Mouse (Mus musculus) forebrain, embryonic 14.5 days (tissue): ENCODE measurements at regions not wholly inside any gene's neighbourhood (a gene's known extent, or its start where the extent isn't known, plus 50 kb on each side); places are given as distances from the start of the nearest gene placed in this dataset.

Source experiments
- ATAC-seq: fragments of 200-750 bp; cut with Nextera tagmentation; 2 replicates; pipeline ENCODE4 v1.8.0; 2017; ENCODE audit warnings: mild to moderate bottlenecking, moderate library complexity
- DNase-seq: peaks from one replicate; pipeline ENCODE4 v3.0.0-alpha.2; 2015; ENCODE audit warnings: low spot score
- H3K27ac ChIP-seq: fragments of 300-500 bp; sonication (generic); 2 replicates; pipeline ENCODE4 v1.5.1; 2014; ENCODE audit warnings: low read depth, mild to moderate bottlenecking, control low read depth, low read length, moderate library complexity
- H3K27me3 ChIP-seq: fragments of 300-500 bp; sonication (generic); replicated peaks from 2 replicates; pipeline ENCODE4 v1.6.1; 2014; ENCODE audit warnings: low read length, control low read depth, mixed read lengths; ENCODE audit not compliant: control insufficient read depth, insufficient read depth
- H3K36me3 ChIP-seq: fragments of 300-500 bp; sonication (generic); 2 replicates; pipeline ENCODE4 v1.6.1; 2014; ENCODE audit warnings: low read length, control low read depth; ENCODE audit not compliant: control insufficient read depth, insufficient read depth
- H3K4me1 ChIP-seq: fragments of 300-500 bp; sonication (generic); 2 replicates; pipeline ENCODE4 v1.6.1; 2014; ENCODE audit warnings: antibody characterized with exemption, low read length, control low read depth; ENCODE audit not compliant: control insufficient read depth, insufficient read depth
- H3K4me2 ChIP-seq: fragments of 300-500 bp; sonication (generic); 2 replicates; pipeline ENCODE4 v1.6.1; 2014; ENCODE audit warnings: mild to moderate bottlenecking, control low read depth, low read length
- H3K4me3 ChIP-seq: fragments of 300-500 bp; sonication (generic); 2 replicates; pipeline ENCODE4 v1.5.1; 2014; ENCODE audit warnings: low read depth, low read length, control low read depth
- H3K9ac ChIP-seq: fragments of 300-500 bp; sonication (generic); 2 replicates; pipeline ENCODE4 v1.6.1; 2014; ENCODE audit warnings: mild to moderate bottlenecking, low read length, control low read depth, moderate library complexity
- H3K9me3 ChIP-seq: fragments of 300-500 bp; sonication (generic); replicated peaks from 2 replicates; pipeline ENCODE4 v1.6.1; 2016; ENCODE audit warnings: low read length, control low read depth, mixed read lengths; ENCODE audit not compliant: control insufficient read depth
- WGBS: fragments of 180-500 bp; shearing (Covaris S2); extraction: QIAGEN DNeasy Blood & Tissue Kit; methylation state at CpG from one replicate; pipeline ENCODE4 v1.1.7; 2014; 5-methylcytosine and 5-hydroxymethylcytosine counted together

DNA sequence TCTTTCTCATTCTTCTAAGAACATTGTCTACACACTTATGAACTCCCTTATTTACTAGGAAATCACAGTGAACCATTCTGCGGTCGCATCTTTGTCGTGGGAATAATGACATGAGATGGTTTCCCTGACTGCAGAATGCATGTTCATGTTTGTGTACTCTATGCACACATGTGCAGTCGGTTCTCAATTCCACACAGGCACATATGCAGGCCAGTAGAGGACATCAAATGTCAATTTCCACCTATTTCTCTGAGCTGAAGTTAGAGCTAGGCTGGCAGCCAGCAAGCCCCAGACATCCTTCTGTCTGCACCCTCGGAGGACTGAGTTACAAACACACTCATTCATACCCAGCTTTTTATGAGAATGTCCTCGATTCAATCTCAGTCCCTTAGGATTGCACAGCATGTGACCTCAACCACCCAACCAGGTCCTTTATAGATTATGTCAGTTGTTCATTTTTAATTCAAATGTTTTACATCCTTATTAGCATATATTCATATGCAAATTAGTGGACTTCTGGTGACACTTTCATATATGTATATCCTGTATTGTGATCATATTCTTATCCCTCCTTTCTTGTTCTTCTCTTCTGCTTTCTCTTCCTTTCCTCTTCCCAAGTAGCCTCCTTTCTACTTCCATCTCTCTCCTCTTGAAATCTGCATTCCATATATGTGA lies 202.7 kb downstream of the Rpl36a-ps1 start:
- Histone ChIP-seq H3K4me2 (no peak overlapping the region), H3K36me3 (no peaks in the 10 kb centered on the region), H3K27me3 (no peaks in the 10 kb centered on the region), H3K9ac (no peak overlapping the region), H3K4me1 (no peaks in the 10 kb centered on the region), H3K27ac (no peak overlapping the region), H3K4me3 (no peak overlapping the region), H3K9me3 (no peaks in the 10 kb centered on the region)
- DNase-seq, result no peak
- 57% methylated on average over 6 of the region's 6 CpGs for WGBS
- ATAC-seq, result no peak

DNA sequence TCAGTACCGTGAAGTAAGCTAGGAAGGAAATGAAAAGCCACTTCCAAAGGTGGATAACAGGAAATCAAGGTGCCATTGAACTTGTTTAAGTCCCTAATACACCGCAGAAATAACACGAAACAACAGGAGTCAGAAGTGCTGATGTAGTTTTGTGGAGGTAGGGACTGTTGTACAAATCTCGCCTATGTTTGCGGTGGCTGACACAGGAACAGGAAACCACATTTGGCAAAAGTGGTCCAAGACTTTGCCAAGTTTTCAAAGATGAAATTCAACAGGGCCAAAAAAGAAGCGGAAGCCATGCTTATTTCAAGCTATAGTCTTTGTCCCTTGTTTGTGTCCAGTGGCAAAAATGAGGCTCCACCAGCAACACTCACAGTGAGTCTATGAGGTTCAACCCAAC lies 204.3 kb downstream of the Rpl36a-ps1 start:
- no peak overlapping the region for H3K9ac ChIP-seq
- no peaks in the 10 kb centered on the region for H3K4me1 ChIP-seq
- no peaks in the 10 kb centered on the region for H3K27me3 ChIP-seq
- DNase-seq, result no peak
- 94% methylated on average over 6 of the region's 6 CpGs for WGBS
- ATAC-seq, result no peak
- no peak overlapping the region for H3K4me2 ChIP-seq
- no peak overlapping the region for H3K4me3 ChIP-seq
- no peaks in the 10 kb centered on the region for H3K36me3 ChIP-seq
- H3K27ac ChIP-seq, result no peak overlapping the region
- no peaks in the 10 kb centered on the region for H3K9me3 ChIP-seq

DNA sequence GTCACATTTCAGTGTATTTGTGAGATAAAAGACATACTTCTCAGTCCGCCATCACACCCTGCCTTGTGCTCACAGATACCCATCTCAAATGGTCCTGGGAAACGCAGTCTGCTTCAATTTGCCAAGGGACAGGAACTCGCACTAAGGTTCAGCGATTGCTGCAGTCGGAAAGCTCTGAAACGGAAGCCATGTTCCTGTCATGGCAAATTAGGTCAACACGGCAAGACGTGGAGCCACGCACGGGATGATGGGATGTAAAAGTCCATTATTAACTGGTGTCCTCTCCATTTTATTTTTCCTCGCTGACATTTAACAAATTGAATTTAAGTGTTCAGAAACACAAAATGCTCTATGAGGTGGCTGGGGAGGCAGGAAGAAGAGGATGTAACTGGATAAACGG lies 212.4 kb downstream of the Rpl36a-ps1 start:
- WGBS, result 95% methylated on average over 12 of the region's 12 CpGs
- Histone ChIP-seq H3K4me1 (no peaks in the 10 kb centered on the region), H3K4me3 (no peak overlapping the region), H3K4me2 (no peak overlapping the region), H3K27ac (no peak overlapping the region), H3K9ac (no peak overlapping the region), H3K9me3 (no peaks in the 10 kb centered on the region), H3K36me3 (no peaks in the 10 kb centered on the region), H3K27me3 (no peaks in the 10 kb centered on the region)
- ATAC-seq (no peak), DNase-seq (no peak)

DNA sequence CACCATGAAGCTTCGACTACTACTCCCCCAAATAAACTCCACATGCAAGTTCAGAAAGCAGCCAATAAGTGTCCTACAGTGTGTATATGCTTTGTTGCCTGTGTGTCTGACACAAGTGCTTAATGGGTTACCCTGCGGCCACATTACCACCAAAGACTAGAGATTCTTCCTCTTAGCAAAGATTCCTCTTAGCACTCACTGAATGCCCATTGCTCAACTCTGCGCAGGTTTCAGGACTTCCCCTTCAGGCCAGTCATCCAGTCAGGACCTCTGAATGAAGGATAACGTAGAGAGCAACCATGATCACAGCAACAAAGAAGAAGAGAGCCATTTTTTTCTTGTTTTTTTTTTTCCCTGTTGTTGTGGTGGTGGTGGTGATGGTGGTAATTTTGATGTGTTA lies 222.0 kb downstream of the Rpl36a-ps1 start:
- no peak for DNase-seq
- H3K9ac ChIP-seq, result no peak overlapping the region
- H3K27me3 ChIP-seq, result no peaks in the 10 kb centered on the region
- no peak overlapping the region for H3K4me2 ChIP-seq
- H3K9me3 ChIP-seq, result no peaks in the 10 kb centered on the region
- ATAC-seq, result no peak
- no peak overlapping the region for H3K4me3 ChIP-seq
- H3K27ac ChIP-seq, result no peak overlapping the region
- H3K36me3 ChIP-seq, result no peaks in the 10 kb centered on the region
- H3K4me1 ChIP-seq, result no peaks in the 10 kb centered on the region
- WGBS, result 84% methylated on average over 4 of the region's 4 CpGs

DNA sequence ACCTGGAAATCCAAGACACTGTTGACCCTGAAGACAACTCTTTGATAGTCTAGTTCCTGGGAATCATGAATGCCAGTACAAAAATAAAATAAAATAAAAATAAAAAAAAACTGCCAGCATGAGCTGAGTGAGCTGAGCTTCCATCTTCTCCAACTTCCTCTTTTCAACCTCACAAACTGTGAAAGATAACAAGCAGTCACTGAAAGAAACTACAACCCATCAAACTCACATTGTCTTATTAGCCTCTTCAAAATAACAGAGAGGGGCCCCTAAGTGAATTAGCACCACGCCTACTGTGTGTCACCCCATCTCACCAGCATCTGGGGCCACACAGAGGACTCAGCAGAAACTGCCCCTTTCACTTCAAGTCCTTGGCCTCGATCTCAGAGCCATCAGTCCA lies 225.3 kb downstream of the Rpl36a-ps1 start:
- Histone ChIP-seq H3K27ac (no peak overlapping the region), H3K36me3 (no peaks in the 10 kb centered on the region), H3K4me1 (no peaks in the 10 kb centered on the region), H3K27me3 (no peaks in the 10 kb centered on the region), H3K9me3 (no peaks in the 10 kb centered on the region), H3K4me2 (no peak overlapping the region), H3K9ac (no peak overlapping the region), H3K4me3 (no peak overlapping the region)
- DNase-seq (no peak), ATAC-seq (no peak)
- WGBS, result 78% methylated on average over 2 of the region's 2 CpGs

DNA sequence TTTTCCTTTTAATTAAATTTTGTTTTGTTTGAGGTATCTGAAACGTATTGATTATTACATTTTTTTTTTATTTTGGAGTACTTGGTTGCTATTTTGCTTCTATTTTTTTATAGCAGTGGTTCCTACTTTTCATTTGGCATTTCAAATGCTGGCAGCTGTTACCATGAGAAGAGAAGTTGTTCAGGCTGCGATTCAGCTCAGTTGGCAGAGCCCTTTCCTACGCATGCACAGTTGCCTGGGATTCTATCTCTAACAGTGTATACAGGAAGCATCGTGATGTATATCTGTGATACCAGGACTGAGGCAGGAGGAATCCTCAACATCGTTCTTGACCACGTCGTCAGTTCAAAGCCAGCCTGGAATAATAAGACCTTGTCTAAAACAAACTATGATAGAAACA lies 226.6 kb downstream of the Rpl36a-ps1 start:
- Histone ChIP-seq H3K9me3 (no peaks in the 10 kb centered on the region), H3K36me3 (no peaks in the 10 kb centered on the region), H3K4me1 (no peaks in the 10 kb centered on the region), H3K4me3 (no peak overlapping the region), H3K4me2 (no peak overlapping the region), H3K9ac (no peak overlapping the region), H3K27ac (no peak overlapping the region), H3K27me3 (no peaks in the 10 kb centered on the region)
- no peak for ATAC-seq
- peak; percentile 45 for DNase-seq
- WGBS, result 86% methylated on average over 7 of the region's 7 CpGs

DNA sequence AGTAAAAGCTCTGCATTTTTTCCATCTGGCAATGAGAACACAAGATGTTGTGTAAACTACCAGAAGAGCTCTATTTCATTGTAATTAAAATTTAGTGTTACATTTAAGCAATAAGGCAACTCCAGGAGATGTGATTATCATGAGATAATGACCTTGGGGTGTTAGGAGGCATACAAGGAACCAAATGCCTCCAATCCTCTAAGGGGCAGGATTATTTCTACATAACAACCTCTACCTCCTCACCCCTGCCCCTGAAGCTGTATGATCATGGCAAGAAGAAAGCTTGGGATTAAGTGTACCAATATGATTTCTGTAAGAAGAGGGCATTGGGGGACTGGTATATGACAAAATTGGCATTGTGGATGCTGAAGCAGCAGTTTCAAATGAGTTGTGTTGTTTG lies 228.8 kb downstream of the Rpl36a-ps1 start:
- ATAC-seq, result no peak
- Histone ChIP-seq H3K4me3 (no peak overlapping the region), H3K4me2 (no peak overlapping the region), H3K9ac (no peak overlapping the region), H3K4me1 (no peaks in the 10 kb centered on the region), H3K27me3 (no peaks in the 10 kb centered on the region), H3K27ac (no peak overlapping the region), H3K36me3 (no peaks in the 10 kb centered on the region), H3K9me3 (no peaks in the 10 kb centered on the region)
- DNase-seq, result no peak

DNA sequence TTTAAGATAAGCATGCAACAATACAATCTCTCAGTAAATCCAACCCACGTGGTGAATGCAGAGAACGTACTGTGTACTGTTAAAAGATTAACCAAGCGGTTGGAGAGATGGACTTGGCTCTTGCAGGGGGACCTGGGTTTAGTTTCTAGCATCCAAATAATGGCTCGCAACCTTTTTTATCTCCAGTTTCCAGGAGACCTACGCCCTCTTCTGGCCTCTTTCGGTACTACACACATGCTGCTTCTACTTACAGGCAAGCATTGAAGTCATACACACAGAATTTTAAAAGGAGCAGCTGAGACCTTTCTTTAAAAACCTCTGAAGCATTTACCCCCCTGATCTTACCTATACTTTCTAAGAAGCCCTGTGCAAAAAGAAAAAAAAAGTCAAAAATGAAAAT lies 243.4 kb downstream of the Rpl36a-ps1 start:
- Histone ChIP-seq H3K4me3 (no peak overlapping the region), H3K9me3 (no peaks in the 10 kb centered on the region), H3K27ac (no peak overlapping the region), H3K36me3 (no peaks in the 10 kb centered on the region), H3K27me3 (no peaks in the 10 kb centered on the region), H3K9ac (no peak overlapping the region), H3K4me1 (no peaks in the 10 kb centered on the region), H3K4me2 (no peak overlapping the region)
- WGBS, result 93% methylated on average over 6 of the region's 6 CpGs
- DNase-seq (no peak), ATAC-seq (no peak)

DNA sequence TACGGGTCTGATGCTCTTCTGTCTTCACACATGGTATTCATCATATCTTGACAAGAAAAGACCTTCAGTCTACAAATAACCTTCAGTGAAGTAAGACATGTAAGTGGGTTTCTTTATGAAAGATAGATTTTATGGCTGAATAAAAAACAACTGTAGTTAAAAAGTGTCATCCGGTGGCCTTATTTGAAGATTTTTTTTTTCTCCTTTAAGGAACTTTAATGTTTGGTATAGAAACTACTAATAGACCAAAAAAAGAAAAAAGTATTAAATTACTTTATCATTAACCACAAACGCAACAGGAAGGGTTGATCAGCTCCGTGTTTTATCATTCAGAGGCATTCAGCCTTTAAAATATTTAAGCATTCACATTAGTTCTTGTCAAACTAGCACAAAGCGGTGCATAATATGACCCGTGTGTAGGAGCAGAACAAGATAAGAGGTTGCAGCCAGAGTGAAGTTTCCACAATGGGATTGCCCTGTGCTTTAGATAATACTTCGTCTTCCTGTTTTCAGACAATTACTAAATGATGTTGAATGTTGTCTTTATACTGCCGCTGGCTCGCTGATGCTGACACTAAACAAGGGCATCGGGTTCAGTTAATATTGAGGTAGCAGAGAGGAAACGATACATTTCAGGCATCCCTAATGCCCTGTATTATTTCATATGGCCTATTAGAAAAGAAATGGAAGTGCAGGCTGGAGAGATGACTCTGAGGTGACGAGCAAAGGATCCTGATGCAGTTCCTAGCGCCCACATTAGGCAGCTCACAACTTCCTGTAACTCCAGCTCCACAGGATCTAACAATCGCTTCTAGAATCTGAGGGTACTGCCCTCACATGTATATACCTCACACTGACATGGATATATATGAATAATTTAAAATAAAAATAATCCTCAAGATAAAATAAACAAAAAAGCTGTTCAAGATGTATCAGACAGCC lies 244.8 kb downstream of the Rpl36a-ps1 start:
- Histone ChIP-seq H3K4me3 (no peak overlapping the region), H3K9me3 (no peaks in the 10 kb centered on the region), H3K36me3 (no peaks in the 10 kb centered on the region), H3K4me1 (no peaks in the 10 kb centered on the region), H3K9ac (no peak overlapping the region), H3K27me3 (no peaks in the 10 kb centered on the region), H3K4me2 (no peak overlapping the region), H3K27ac (no peak overlapping the region)
- ATAC-seq (no peak), DNase-seq (no peak)
- 89% methylated on average over 14 of the region's 14 CpGs for WGBS
